Mouse (Mus musculus) retina, embryonic 14.5 days (tissue): ENCODE results near the gene Ect2.
A peak's percentile ranks its signal among the peaks of the same experiment; 100 is the strongest.

Experiments used
- DNase-seq: peaks from one replicate; pipeline ENCODE4 v3.0.0-alpha.2; 2015; ENCODE audit warnings: low spot score

Ect2 gene

DNA sequence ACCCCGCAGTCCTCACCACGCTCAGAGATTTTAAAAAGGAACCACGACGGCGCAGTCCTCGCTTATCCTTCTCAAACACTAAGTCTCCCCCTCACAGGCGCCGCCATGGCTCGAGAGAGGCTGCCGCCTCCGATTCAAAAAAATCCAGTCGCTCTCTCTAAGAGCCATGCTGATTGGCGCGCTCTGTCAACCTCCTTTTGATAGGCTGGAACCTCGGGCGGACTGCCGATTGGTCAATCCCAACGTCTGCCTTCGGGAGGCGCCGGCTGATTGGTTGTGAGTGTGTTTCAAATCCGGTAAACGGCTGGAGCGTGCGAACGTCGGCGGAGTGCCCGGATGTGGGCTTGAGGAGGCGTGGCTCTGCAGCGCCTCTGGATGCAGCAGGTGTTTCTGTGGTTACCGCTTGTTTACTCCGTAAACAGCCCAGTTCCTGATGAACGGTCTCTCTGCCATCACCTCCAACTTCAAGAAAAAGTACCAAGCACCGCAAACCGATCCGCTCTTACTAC is at the start of gene Ect2:
TSS of gene Ect2 (minus strand) at position 178 of the 509 bp plus-strand sequence.
- peak; percentile 99 for DNase-seq

DNA sequence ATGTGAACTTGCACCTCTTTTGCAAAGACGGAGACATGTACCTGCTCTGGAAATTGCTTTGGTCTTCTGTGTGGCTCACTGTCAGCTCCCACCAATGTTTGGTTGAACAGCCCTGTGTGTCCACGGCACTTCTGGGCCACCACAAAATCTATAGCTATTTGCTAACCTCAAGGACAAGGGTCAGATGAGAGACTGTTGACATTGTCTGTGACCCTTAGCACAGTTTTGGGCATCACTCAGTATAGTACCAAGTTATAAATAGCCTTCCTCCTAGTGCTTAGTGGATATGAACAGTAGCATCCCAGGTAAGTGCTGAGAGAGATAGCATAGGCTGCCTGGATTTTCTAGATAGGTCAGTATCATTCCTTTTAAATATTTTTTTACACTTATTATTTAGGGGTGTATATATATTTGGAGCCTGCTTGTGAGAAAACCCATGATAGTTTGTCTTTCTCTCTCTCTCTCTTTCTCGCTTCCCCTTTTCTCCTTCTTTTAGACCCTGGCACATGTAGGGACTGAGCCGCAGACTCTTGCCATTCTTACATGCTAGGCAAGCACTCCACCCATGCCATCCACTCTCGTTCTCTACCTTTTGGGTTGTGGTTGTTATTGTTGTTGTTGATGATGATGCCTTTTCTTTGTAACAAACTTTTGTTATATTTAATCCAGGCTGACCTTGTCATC is 48.2 kb upstream of the Ect2 start:
- no peak for DNase-seq

- DNase-seq: no peak
These were observed 45.4 kb upstream of the Ect2 start for GRCm38 (mm10) chr3:27199120-27199519.

GRCm38 (mm10) chr3:27197816-27198215 is 44.1 kb upstream of the Ect2 start:
- DNase-seq: no peak

DNA sequence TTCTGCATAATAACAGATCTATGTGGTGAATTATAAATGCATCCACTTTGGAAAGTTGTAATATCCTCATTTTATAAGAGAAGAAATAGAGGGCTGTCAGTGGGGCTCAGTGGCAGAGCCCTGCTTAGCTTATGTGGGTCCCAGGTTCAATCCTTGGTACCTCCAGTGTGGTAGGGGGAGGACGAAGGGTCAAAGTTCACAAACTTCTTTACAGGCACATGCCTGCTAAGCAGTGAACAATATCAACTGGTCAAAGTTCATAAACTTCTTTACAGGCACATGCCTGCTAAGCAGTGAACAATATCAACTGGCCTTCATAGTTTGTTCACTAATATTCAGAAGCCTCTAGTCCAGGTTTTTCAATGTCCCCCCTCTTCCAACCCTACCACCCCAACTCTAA is 42.9 kb upstream of the Ect2 start:
- no peak for DNase-seq

GRCm38 (mm10) chr3:27195573-27196227 is 42.0 kb upstream of the Ect2 start:
- no peak for DNase-seq

- DNase-seq: no peak
These were observed 41.5 kb upstream of the Ect2 start for GRCm38 (mm10) chr3:27195153-27195552.

- no peak for DNase-seq
These were observed 40.2 kb upstream of the Ect2 start for GRCm38 (mm10) chr3:27193844-27194317.

GRCm38 (mm10) chr3:27191856-27192255 is 38.2 kb upstream of the Ect2 start:
- no peak for DNase-seq

DNA sequence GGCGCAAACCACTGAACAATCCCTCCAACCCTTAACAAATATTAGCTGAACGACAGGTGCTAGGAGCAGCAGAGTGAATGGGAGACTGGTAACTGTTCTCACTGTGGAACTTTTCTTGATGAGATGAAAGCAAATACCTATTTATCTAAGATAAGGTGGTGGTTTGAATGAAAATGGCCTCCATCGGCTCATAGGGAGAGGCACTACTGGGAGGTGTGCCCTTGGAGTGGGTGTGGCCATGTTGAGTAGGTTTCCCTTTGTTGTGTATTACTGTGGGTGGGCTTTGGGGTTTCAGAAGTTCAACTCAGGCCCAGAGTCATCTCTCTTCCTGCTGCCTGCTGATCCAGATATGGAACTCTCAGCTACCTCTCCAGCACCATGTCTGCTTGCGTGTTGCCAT is 37.2 kb upstream of the Ect2 start:
- DNase-seq: no peak

DNA sequence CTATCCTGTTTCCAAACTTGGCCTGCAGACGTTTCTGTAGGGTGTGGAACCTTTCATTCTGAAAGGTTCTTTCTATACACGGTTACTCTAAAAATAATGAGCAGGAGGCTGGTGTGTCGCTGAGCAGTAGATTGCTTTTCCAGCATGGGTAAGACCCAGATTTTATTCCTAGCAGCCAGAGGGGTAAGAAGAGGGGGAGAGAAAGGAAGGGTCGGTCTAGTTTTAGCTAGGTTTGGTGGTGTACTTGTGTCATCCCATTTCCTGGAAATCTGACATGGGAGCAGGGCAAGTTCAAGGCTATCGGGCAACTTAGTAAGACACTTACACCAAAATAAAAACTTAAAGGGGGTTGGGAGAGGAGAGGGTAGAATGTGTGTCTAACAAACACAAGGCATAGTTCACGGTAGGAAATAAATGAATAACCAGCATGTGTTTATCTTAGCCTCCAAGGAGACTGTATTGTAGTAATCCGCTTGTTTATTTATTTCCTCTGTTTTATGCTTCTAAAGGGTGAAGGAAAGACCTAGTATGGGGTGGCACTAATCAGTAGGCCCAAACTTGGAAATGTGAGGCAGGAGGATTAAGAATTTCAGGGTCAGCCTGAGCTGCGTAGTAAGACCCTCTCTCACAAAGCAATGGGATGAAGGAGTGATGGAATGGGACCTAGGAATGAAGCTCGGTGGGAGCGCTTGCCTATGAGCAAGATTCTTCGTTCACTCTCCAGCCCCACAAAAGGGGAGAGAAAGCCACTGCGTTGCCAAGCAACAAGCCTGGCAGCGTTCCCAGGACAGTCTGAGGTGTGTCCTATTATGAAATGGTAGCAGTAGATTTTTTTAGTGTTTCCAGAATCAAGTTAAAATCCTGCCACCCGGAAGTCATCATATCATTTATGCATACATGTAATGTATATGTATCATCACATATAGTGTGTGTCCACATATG is 35.9 kb upstream of the Ect2 start:
- DNase-seq: no peak

GRCm38 (mm10) chr3:27188386-27188785 is 34.7 kb upstream of the Ect2 start:
- no peak for DNase-seq

GRCm38 (mm10) chr3:27183601-27184175 is 30.0 kb upstream of the Ect2 start:
- peak; percentile 37 for DNase-seq

DNA sequence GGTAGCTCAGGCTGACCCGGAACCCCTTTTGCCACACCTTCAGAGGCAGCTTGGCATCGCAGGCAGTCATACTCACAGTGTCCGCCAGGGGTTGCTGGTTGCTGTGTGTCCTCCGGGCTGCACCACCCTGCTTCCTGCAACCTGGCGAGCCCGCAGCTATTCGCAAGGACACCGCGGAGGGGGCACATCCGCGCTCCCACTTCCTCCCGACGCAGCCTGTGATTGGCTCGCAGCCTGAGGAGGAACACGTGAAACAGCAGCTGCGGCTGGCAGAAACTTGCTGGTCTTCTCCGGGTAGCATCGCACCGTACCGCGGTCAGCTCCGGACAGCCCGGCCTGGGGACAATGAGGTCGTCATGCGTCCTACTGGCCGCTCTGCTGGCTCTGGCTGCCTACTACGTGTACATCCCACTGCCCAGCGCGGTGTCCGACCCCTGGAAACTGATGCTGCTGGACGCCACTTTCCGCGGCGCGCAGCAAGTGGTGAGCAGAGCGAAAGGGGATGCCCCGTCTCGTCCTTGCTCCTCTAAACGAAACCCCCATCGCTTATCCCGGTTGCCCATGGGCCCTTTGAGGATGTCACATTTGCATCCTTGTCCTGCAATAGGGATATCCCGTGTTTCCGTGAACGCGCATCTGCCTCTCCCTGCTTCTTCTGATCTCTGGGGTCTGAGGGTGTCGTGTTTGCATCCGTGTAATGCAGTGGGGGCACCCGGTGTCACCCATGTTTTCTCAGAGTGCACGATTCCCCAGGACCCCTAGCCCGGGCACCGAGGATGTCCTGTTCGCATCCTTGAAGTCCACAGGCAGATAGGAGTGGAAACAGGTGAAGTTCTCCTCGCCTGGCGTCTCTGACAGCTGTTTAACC is 29.3 kb upstream of the Ect2 start, which contains the start of gene Nceh1:
TSS of gene Nceh1 (plus strand) at position 233 of the 868 bp plus-strand sequence.
- DNase-seq: peak; percentile 97

DNA sequence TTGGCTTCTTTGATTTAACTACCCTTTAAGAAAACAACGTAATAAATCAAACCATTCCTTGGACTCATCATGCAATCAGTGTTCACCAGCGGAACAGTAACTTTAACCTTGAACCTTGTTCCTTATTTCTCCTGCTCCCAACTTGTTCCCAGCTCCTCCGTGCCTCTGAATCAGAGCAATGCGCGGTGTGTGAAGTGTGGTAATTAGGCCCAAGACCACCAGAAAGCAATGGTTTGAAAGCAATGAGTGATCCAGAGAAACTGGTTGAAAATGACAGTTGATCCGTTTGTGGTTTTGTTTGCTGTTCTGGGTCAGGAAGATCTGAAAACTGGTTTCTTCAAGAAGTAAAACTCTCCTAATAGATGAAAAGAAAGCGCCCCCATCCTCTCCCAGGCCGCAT is 26.0 kb upstream of the Ect2 start:
- DNase-seq: no peak

GRCm38 (mm10) chr3:27170257-27170656 is 16.6 kb upstream of the Ect2 start:
- no peak for DNase-seq

- no peak for DNase-seq
These were observed 11.9 kb upstream of the Ect2 start for GRCm38 (mm10) chr3:27165481-27166065.

GRCm38 (mm10) chr3:27162410-27162804 is 8.7 kb upstream of the Ect2 start:
- DNase-seq: no peak

GRCm38 (mm10) chr3:27161645-27162409 is 8.1 kb upstream of the Ect2 start:
- DNase-seq: no peak

GRCm38 (mm10) chr3:27158910-27159309 is 5.2 kb upstream of the Ect2 start:
- DNase-seq: no peak
